In genomic region chr2:129573701-129574273, GRCm38 (mm10) we compare ENCODE assay signal across 10 mouse cellular contexts. TPM values are rescaled to one million over a fixed set of nuclear protein-coding genes. Genes with fewer than 3 reads are reported as not detected.
DNase-seq lines count a peak whose midpoint lies in the region; ATAC-seq lines count a peak whose summit lies in the region.
"Had no signal": no experiment of that assay in that cellular context is flagged by ENCODE, and none has a peak within 500 bp of the region (broad histone marks: within the 10 kb centered on the region; RNA-seq: fewer than 3 reads in every experiment).

No protein-coding gene starts in this region.

- no peaks in the 10 kb centered on the region for H3K9me3 ChIP-seq in kidney, embryonic 14.5 days (ENCODE audit: control insufficient read depth, low read length)
- no peaks in the 10 kb centered on the region for H3K9me3 ChIP-seq in embryonic facial prominence, embryonic 10.5 days
- no peaks in the 10 kb centered on the region for H3K9me3 ChIP-seq in hindbrain, embryonic 14.5 days (ENCODE audit: control insufficient read depth, low read length)
- H3K9me3 ChIP-seq in midbrain, embryonic 14.5 days (ENCODE audit: control insufficient read depth, low read length) = no peaks in the 10 kb centered on the region

- H3K27ac ChIP-seq in kidney, embryonic 14.5 days (ENCODE audit: low read depth, low read length) = no peak overlapping the region
- no peak overlapping the region; the same call in 1 of the 2 replicates for H3K27ac ChIP-seq in embryonic facial prominence, embryonic 10.5 days (replicated peaks)
- peak overlapping the region; percentile 63 for H3K27ac ChIP-seq in hindbrain, embryonic 14.5 days
- peak overlapping the region; percentile 79 for H3K27ac ChIP-seq in midbrain, embryonic 14.5 days (replicated peaks; ENCODE audit: low read depth, low read length)

- 14% methylated on average over 4 of the region's 4 CpGs for WGBS in kidney, embryonic 14.5 days
- WGBS in embryonic facial prominence, embryonic 10.5 days = 19% methylated on average over 4 of the region's 4 CpGs
- 13% methylated on average over 4 of the region's 4 CpGs for WGBS in hindbrain, embryonic 14.5 days
- WGBS in midbrain, embryonic 14.5 days = 10% methylated on average over 4 of the region's 4 CpGs

- peak overlapping the region; percentile 12 for H3K4me3 ChIP-seq in kidney, embryonic 14.5 days (ENCODE audit: low read length)
- H3K4me3 ChIP-seq in embryonic facial prominence, embryonic 10.5 days = peak overlapping the region; percentile 52
- peak overlapping the region; percentile 16; the same call in 1 of the 2 replicates for H3K4me3 ChIP-seq in hindbrain, embryonic 14.5 days (replicated peaks; ENCODE audit: low read length)
- H3K4me3 ChIP-seq in midbrain, embryonic 14.5 days (replicated peaks; ENCODE audit: low read depth, low read length) = peak overlapping the region; percentile 19; the same call in 1 of the 2 replicates

- DNase-seq in kidney, adult 11 months = no peak
- no peak for DNase-seq in embryonic facial prominence, embryonic 10.5 days (ENCODE audit: low spot score)
- DNase-seq in hindbrain, embryonic 14.5 days (ENCODE audit: low spot score) = no peak
- no peak for DNase-seq in midbrain, embryonic 14.5 days
- no peak for DNase-seq in lung, postnatal 14 days
- DNase-seq in kidney, postnatal 25 days = no peak
- DNase-seq in natural killer cell, adult 2 months (ENCODE audit: low spot score in 2 of 2) = no peak
- DNase-seq: adrenal gland, postnatal 10 days; gastrocnemius, postnatal 36 days had no signal

- H3K36me3 ChIP-seq in kidney, embryonic 14.5 days (ENCODE audit: control insufficient read depth, insufficient read depth, low read length) = no peaks in the 10 kb centered on the region
- H3K36me3 ChIP-seq in embryonic facial prominence, embryonic 10.5 days (replicated peaks) = no peaks in the 10 kb centered on the region
- H3K36me3 ChIP-seq in hindbrain, embryonic 14.5 days (replicated peaks; ENCODE audit: control insufficient read depth, insufficient read depth) = no peaks in the 10 kb centered on the region
- no peaks in the 10 kb centered on the region for H3K36me3 ChIP-seq in midbrain, embryonic 14.5 days (ENCODE audit: control insufficient read depth, insufficient read depth, low read length)

- H3K9ac ChIP-seq in kidney, embryonic 14.5 days (ENCODE audit: low read depth, low read length) = no peak overlapping the region
- H3K9ac ChIP-seq in hindbrain, embryonic 14.5 days = peak overlapping the region; percentile 29; the same call in 1 of the 2 replicates
- H3K9ac ChIP-seq in midbrain, embryonic 14.5 days (replicated peaks; ENCODE audit: low read length) = peak overlapping the region; percentile 32; the same call in 1 of the 2 replicates

- no peak overlapping the region for H3K4me2 ChIP-seq in kidney, embryonic 14.5 days (replicated peaks; ENCODE audit: low read depth, low read length)
- H3K4me2 ChIP-seq in hindbrain, embryonic 14.5 days (replicated peaks) = peak overlapping the region; percentile 54
- peak overlapping the region; percentile 57 for H3K4me2 ChIP-seq in midbrain, embryonic 14.5 days (ENCODE audit: low read length)

- no peak for ATAC-seq in kidney, embryonic 14.5 days (ENCODE audit: low FRiP score, low TSS enrichment)
- no peak for ATAC-seq in hindbrain, embryonic 14.5 days (ENCODE audit: low FRiP score)
- ATAC-seq in midbrain, embryonic 14.5 days (ENCODE audit: low FRiP score, low TSS enrichment) = peak; percentile 28; the same call in 1 of the 2 replicates

- H3K4me1 ChIP-seq in kidney, embryonic 14.5 days (ENCODE audit: control insufficient read depth, insufficient read depth, low read length) = peaks cover 8% of the 10 kb centered on the region; the same call in 1 of the 2 replicates
- H3K4me1 ChIP-seq in embryonic facial prominence, embryonic 10.5 days = peaks cover 19% of the 10 kb centered on the region
- H3K4me1 ChIP-seq in hindbrain, embryonic 14.5 days (replicated peaks; ENCODE audit: control insufficient read depth, insufficient read depth, low read length) = peaks cover 17% of the 10 kb centered on the region
- H3K4me1 ChIP-seq in midbrain, embryonic 14.5 days (ENCODE audit: control insufficient read depth, insufficient read depth, low read length) = peaks cover 19% of the 10 kb centered on the region

- no peaks in the 10 kb centered on the region for H3K27me3 ChIP-seq in kidney, embryonic 14.5 days (ENCODE audit: control insufficient read depth, insufficient read depth, low read length)
- peaks cover 52% of the 10 kb centered on the region for H3K27me3 ChIP-seq in embryonic facial prominence, embryonic 10.5 days (replicated peaks; ENCODE audit: low read depth, poor library complexity, severe bottlenecking)
- H3K27me3 ChIP-seq in hindbrain, embryonic 14.5 days (ENCODE audit: control insufficient read depth, insufficient read depth, low read length) = no peaks in the 10 kb centered on the region
- H3K27me3 ChIP-seq in midbrain, embryonic 14.5 days (ENCODE audit: control insufficient read depth, insufficient read depth, low read length) = no peaks in the 10 kb centered on the region

RNA-seq across cellular contexts. Expression of gene Sirpa, which starts 18.8 kb away (rescaled TPM):
- polyA plus RNA-seq in kidney, embryonic 14.5 days (2014; fragmentation: Nextera tagmentation; extraction: Ambion mirVana) = 15.9 and 28.8 TPM in 2 replicates
- 17.0 and 17.4 TPM in 2 replicates for polyA plus RNA-seq in embryonic facial prominence, embryonic 10.5 days (2016; fragmentation: Nextera tagmentation; extraction: Ambion mirVana)
- 38.6 and 40.7 TPM in 2 replicates for polyA plus RNA-seq in hindbrain, embryonic 14.5 days (2014; fragmentation: Nextera tagmentation; extraction: Ambion mirVana)
- polyA plus RNA-seq in midbrain, embryonic 14.5 days (2014; fragmentation: Nextera tagmentation; extraction: Ambion mirVana) = 28.3 and 35.7 TPM in 2 replicates

RNA-seq across cellular contexts. Expression of gene F830045P16Rik, which starts 37.4 kb away (rescaled TPM):
- polyA plus RNA-seq in kidney, embryonic 14.5 days (2014; fragmentation: Nextera tagmentation; extraction: Ambion mirVana) = not detected in 2 replicates
- not detected in 2 replicates for polyA plus RNA-seq in embryonic facial prominence, embryonic 10.5 days (2016; fragmentation: Nextera tagmentation; extraction: Ambion mirVana)
- polyA plus RNA-seq in hindbrain, embryonic 14.5 days (2014; fragmentation: Nextera tagmentation; extraction: Ambion mirVana) = not detected in 2 replicates
- not detected in 2 replicates for polyA plus RNA-seq in midbrain, embryonic 14.5 days (2014; fragmentation: Nextera tagmentation; extraction: Ambion mirVana)

Comparison
In these comparisons a context has a peak if more than half of its experiments do, and no peak if none do; other contexts are left out.
1. H3K27ac ChIP-seq: peak in hindbrain, embryonic 14.5 days (single experiment) and midbrain, embryonic 14.5 days (single experiment); none in kidney, embryonic 14.5 days (single experiment) and embryonic facial prominence, embryonic 10.5 days (single experiment).
2. Peak in every context shown above with its lines, with median percentiles within 50 percentile points of each other: H3K4me3 ChIP-seq.